Mouse (Mus musculus) heart, adult 10 weeks (tissue): ENCODE results near the gene Lama1. TPM values are rescaled to one million over a fixed set of nuclear protein-coding genes. Genes with fewer than 3 reads are reported as not detected.

Experiments used
- polyA plus RNA-seq: library from polyadenylated mRNA; stranded (reverse); fragments of 350-450 nt; fragmentation: Illumina TruSeq; extraction: RNeasy Lipid Tissue Mini Kit (QIAGEN cat#74804); gene quantifications from one replicate; pipeline ENCODE4 v1.2.3, GENCODE M21; 2014; ENCODE audit warnings: low read depth, low replicate concordance

Lama1 gene
- polyA plus RNA-seq, result not detected

DNA sequence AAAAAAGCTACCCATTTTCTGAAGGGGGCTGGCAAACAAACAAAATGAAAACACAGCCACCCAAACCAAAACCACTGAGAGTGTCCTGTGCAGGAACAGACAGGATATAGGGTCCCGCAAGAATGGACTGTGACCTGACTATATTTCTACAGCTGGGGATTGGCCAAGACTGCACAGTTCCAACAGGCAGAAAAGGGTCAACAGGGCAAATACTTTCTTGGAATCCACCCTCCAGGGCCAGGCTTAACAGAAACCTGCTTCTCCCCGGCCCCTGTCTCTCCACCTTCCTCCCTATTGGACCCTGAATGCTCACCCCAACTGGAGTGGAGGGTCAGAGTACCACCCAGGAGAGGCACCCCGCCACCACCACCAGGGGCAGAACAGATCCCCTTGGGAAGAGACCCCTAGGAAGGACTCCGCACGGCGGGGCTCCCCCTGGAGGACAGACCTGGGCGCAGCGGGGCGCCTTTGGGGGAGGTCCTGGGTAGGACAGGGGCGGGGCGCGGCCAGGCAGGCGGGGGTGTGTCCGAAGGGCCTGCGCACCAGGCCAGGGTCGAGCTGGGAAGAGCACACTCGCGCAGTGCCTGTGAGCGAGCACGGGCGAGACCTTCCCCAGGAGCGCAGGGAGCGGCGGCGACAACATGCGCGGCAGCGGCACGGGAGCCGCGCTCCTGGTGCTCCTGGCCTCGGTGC lies at the start of gene Lama1:
Gene Lama1 (plus strand): TSS at position 566 of the 693 bp plus-strand sequence.

Other genes with a start within 250 kb of the Lama1 start
- 1.2 TPM for gene Lrrc30, start 64.5 kb upstream of the Lama1 start, polyA plus RNA-seq